Mouse (Mus musculus) kidney, adult 10 weeks (tissue): ENCODE measurements around the gene Skint3. TPM values are rescaled to one million over a fixed set of nuclear protein-coding genes. Genes with fewer than 3 reads are reported as not detected.

ENCODE experiments used
- polyA plus RNA-seq: library from polyadenylated mRNA; stranded (reverse); fragments of 350-450 nt; fragmentation: Illumina TruSeq; extraction: RNeasy Lipid Tissue Mini Kit (QIAGEN cat#74804); gene quantifications from one replicate; pipeline ENCODE4 v1.2.3, GENCODE M21; 2014; ENCODE audit warnings: low read depth, low replicate concordance

Gene Skint3
- polyA plus RNA-seq: 0.77 TPM

GRCm38 (mm10) chr4:112231945-112232344, at the start of gene Skint3:
Gene Skint3 (plus strand): TSS chr4:112232245.

Other genes with a start within 250 kb of the Skint3 start
- not detected for gene Skint1, start 226.0 kb upstream of the Skint3 start, polyA plus RNA-seq
- gene Skint4, start 160.2 kb upstream of the Skint3 start, polyA plus RNA-seq: not detected
- not detected for gene Skint9, start 201.7 kb downstream of the Skint3 start, polyA plus RNA-seq